Mouse (Mus musculus) intestine, postnatal 0 days (tissue): ENCODE results near the gene Tst. TPM values are rescaled to one million over a fixed set of nuclear protein-coding genes. Genes with fewer than 3 reads are reported as not detected.

ENCODE experiments used
- ATAC-seq: fragments of 200-750 bp; cut with Nextera tagmentation; 2 replicates; pipeline ENCODE4 v1.8.0; 2017; ENCODE audit warnings: mild to moderate bottlenecking, moderate TSS enrichment, moderate library complexity
- H3K27ac ChIP-seq: fragments of 300-500 bp; sonication (generic); 2 replicates; pipeline ENCODE4 v1.5.1; 2014; ENCODE audit warnings: mild to moderate bottlenecking, low read depth, low read length, moderate library complexity
- H3K27me3 ChIP-seq: fragments of 300-500 bp; sonication (generic); replicated peaks from 2 replicates; pipeline ENCODE4 v1.6.1; 2014; ENCODE audit warnings: low read length, mixed read lengths; ENCODE audit not compliant: control insufficient read depth, insufficient read depth
- H3K36me3 ChIP-seq: fragments of 300-500 bp; sonication (generic); 2 replicates; pipeline ENCODE4 v1.6.1; 2014; ENCODE audit warnings: mild to moderate bottlenecking, moderate library complexity; ENCODE audit not compliant: control insufficient read depth, insufficient read depth
- H3K4me1 ChIP-seq: fragments of 300-500 bp; sonication (generic); replicated peaks from 2 replicates; pipeline ENCODE4 v1.6.1; 2014; ENCODE audit warnings: antibody characterized with exemption, low read length, mixed read lengths; ENCODE audit not compliant: control insufficient read depth, insufficient read depth
- H3K4me2 ChIP-seq: fragments of 300-500 bp; sonication (generic); replicated peaks from 2 replicates; pipeline ENCODE4 v1.6.1; 2014; ENCODE audit warnings: low read depth, mild to moderate bottlenecking, moderate library complexity
- H3K4me3 ChIP-seq: fragments of 300-500 bp; sonication (generic); 2 replicates; pipeline ENCODE4 v1.5.1; 2014; ENCODE audit warnings: low read depth, low read length
- H3K9ac ChIP-seq: fragments of 300-500 bp; sonication (generic); 2 replicates; pipeline ENCODE4 v1.6.1; 2014; ENCODE audit warnings: mild to moderate bottlenecking, low read depth, low read length
- H3K9me3 ChIP-seq: fragments of 300-500 bp; sonication (generic); 2 replicates; pipeline ENCODE4 v1.6.1; 2016; ENCODE audit warnings: mixed run types; ENCODE audit not compliant: control insufficient read depth
- CTCF ChIP-seq: sonication (generic); IDR thresholded peaks from 2 replicates; pipeline ENCODE4 v1.5.1; 2016; ENCODE audit warnings: low read depth, mild to moderate bottlenecking, control low read depth, antibody characterized with exemption, moderate library complexity
- WGBS: fragments of 180-500 bp; shearing (Covaris S2); extraction: QIAGEN DNeasy Blood & Tissue Kit; methylation state at CpG from one replicate; pipeline ENCODE4 v1.1.7; 2014; 5-methylcytosine and 5-hydroxymethylcytosine counted together
- polyA plus RNA-seq: library from polyadenylated mRNA; unstranded; fragments of >200 nt; fragmentation: Nextera tagmentation; extraction: Ambion mirVana; gene quantifications from 2 replicates; pipeline ENCODE4 v1.2.1, GENCODE M21; 2015

Gene Tst
- polyA plus RNA-seq, 1 experiment from 2014 or later = 48.3 TPM

- Histone ChIP-seq H3K36me3 (no peaks in the 10 kb centered on the region; the same call in 1 of the 2 replicates), H3K4me1 (no peaks in the 10 kb centered on the region; the same call in 1 of the 2 replicates), H3K4me3 (no peak overlapping the region), H3K27me3 (peaks cover 38% of the 10 kb centered on the region), H3K9ac (no peak overlapping the region), H3K27ac (no peak overlapping the region), H3K9me3 (no peaks in the 10 kb centered on the region), H3K4me2 (no peak overlapping the region)
- TF ChIP-seq CTCF = no peak
- WGBS = 61% methylated on average over 8 of the region's 8 CpGs
- ATAC-seq = no peak
Measured at GRCm38 (mm10) chr15:78438505-78438904, 32.8 kb upstream of the Tst start.

- no peak overlapping the region for H3K9ac ChIP-seq
- 40% methylated on average over 4 of the region's 4 CpGs for WGBS
- H3K27me3 ChIP-seq = peaks cover 38% of the 10 kb centered on the region
- H3K4me1 ChIP-seq = no peaks in the 10 kb centered on the region; the same call in 1 of the 2 replicates
- ATAC-seq = no peak
- no peaks in the 10 kb centered on the region; the same call in 1 of the 2 replicates for H3K36me3 ChIP-seq
- no peak overlapping the region for H3K27ac ChIP-seq
- no peak overlapping the region for H3K4me3 ChIP-seq
- no peak for TF ChIP-seq CTCF
- H3K9me3 ChIP-seq = no peaks in the 10 kb centered on the region
- H3K4me2 ChIP-seq = 0 out of 2 replicates have a peak overlapping the region, but pooled peaks have one; percentile 56
Measured at GRCm38 (mm10) chr15:78438018-78438394, 32.3 kb upstream of the Tst start.

- no peaks in the 10 kb centered on the region; the same call in 1 of the 2 replicates for H3K4me1 ChIP-seq
- no peak overlapping the region for H3K27ac ChIP-seq
- ATAC-seq = no peak; the same call in 1 of the 2 replicates
- H3K4me2 ChIP-seq = peak overlapping the region; percentile 56
- peaks cover 38% of the 10 kb centered on the region for H3K27me3 ChIP-seq
- peak overlapping the region; percentile 17 for H3K4me3 ChIP-seq
- 13% methylated on average over 23 of the region's 23 CpGs for WGBS
- H3K36me3 ChIP-seq = no peaks in the 10 kb centered on the region; the same call in 1 of the 2 replicates
- no peak overlapping the region for H3K9ac ChIP-seq
- H3K9me3 ChIP-seq = no peaks in the 10 kb centered on the region
- no peak for TF ChIP-seq CTCF
Measured at GRCm38 (mm10) chr15:78437237-78438017, 31.7 kb upstream of the Tst start.

- no peaks in the 10 kb centered on the region for H3K9me3 ChIP-seq
- peak overlapping the region; percentile 17 for H3K4me3 ChIP-seq
- peak; percentile 67 for TF ChIP-seq CTCF
- H3K4me2 ChIP-seq = peak overlapping the region; percentile 56
- H3K27me3 ChIP-seq = peaks cover 34% of the 10 kb centered on the region
- 14% methylated on average over 27 of the region's 32 CpGs for WGBS
- peaks cover under 1% of the 10 kb centered on the region; the same call in 1 of the 2 replicates for H3K36me3 ChIP-seq
- no peaks in the 10 kb centered on the region; the same call in 1 of the 2 replicates for H3K4me1 ChIP-seq
- peak; percentile 58 for ATAC-seq
- H3K27ac ChIP-seq = no peak overlapping the region
- H3K9ac ChIP-seq = 0 out of 2 replicates have a peak overlapping the region, but pooled peaks have one; percentile 26
Measured at GRCm38 (mm10) chr15:78436380-78437192, 30.9 kb upstream of the Tst start.

- Histone ChIP-seq H3K4me3 (no peak overlapping the region), H3K9me3 (no peaks in the 10 kb centered on the region), H3K4me1 (no peaks in the 10 kb centered on the region; the same call in 1 of the 2 replicates), H3K9ac (no peak overlapping the region), H3K27ac (no peak overlapping the region), H3K27me3 (peaks cover 32% of the 10 kb centered on the region), H3K36me3 (peaks cover 4% of the 10 kb centered on the region; the same call in 1 of the 2 replicates), H3K4me2 (no peak overlapping the region)
- no peak for TF ChIP-seq CTCF
- no peak for ATAC-seq
- WGBS = 84% methylated on average over 11 of the region's 11 CpGs
Measured at GRCm38 (mm10) chr15:78435681-78436080, 30.0 kb upstream of the Tst start.

- no peak for ATAC-seq
- WGBS = 41% methylated on average over 6 of the region's 6 CpGs
- Histone ChIP-seq H3K4me1 (no peaks in the 10 kb centered on the region; the same call in 1 of the 2 replicates), H3K27ac (no peak overlapping the region), H3K4me3 (no peak overlapping the region), H3K27me3 (peaks cover 26% of the 10 kb centered on the region), H3K36me3 (peaks cover 4% of the 10 kb centered on the region; the same call in 1 of the 2 replicates), H3K4me2 (no peak overlapping the region), H3K9me3 (no peaks in the 10 kb centered on the region), H3K9ac (no peak overlapping the region)
- TF ChIP-seq CTCF = peak; percentile 73
Measured at GRCm38 (mm10) chr15:78434896-78435520, 29.3 kb upstream of the Tst start.
